Mouse (Mus musculus): Measurements from ENCODE around the gene Sox2.

GRCm38 (mm10) chr3:34646169-34646568 lies 4.0 kb upstream of the Sox2 start:
- TF ChIP-seq CTCF (IDR thresholded peaks at IDR 0.05; ENCODE audit: control insufficient read depth, insufficient read depth, insufficient replicate concordance, low read depth, low read length) (no peak), POLR2A (IDR thresholded peaks at IDR 0.05; ENCODE audit: control insufficient read depth, low read depth, low read length) (no peak)
